Mouse (Mus musculus) urinary bladder, adult 18-20 months (tissue): ENCODE data around the gene Elovl6.

Source experiments
- DNase-seq, 2 experiments: peaks; one replicate each; pipeline ENCODE4 v3.0.0; 2022; ENCODE audit warnings: low spot score in 2 of 2, mixed read lengths in 2 of 2

Gene Elovl6

DNA sequence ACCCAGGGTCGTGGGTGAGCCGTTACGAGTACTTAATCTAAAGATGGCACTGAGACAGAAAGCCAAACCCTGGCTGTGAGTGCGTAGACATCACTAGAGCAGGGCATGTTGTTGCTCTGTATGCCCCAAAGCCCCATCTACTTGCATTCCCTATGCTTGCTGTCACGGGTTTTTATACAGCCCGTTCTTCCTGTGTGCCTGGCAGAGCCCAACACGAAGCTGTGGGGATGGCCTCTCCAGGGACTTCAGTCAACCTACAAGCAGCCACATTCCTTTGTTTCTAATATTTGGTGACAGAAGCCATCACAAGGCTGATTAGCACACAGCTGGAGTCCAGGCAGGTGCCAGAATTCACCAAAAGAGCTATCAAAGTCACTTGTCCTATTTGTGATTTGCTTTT lies 73.3 kb downstream of the Elovl6 start:
- DNase-seq: no peak

DNA sequence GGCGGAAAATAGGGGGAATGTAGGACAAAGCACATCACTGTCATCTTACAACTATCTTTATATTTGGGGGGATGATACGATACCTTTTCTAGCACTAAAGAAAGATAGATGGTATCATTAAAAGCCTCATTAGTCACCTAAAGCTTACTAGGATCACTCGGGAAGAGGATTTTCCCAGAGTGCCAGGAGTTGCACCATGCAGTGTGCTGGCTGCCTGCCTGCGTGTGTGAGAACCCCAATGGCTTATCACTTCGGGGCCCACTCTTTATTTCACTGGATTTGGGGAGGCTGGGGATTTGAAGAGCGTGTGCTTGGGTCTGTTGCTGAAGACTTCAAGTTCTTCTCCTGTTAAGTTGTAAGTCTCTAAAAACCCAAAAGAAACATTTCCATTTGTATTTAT lies 73.8 kb downstream of the Elovl6 start:
- DNase-seq: no peak

DNA sequence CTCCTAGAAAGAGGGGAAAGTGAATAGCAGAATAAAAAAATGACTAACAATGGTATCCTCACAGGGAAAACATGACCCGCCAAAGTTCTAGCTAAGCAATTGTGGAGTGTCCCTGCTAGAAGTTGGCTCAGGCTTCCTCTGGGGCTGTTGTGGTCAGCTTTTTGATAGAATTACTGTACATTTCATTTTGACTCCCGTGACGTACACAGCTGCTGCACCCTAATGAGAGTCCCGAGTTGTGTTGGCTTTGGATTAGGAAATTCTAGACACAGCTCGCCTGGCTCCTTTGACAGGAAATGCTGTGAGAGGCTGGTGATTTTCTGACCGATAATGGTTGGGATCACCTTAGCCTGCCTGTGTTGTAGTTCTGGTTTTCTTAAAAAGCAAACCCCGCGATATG lies 79.5 kb downstream of the Elovl6 start:
- no peak for DNase-seq

DNA sequence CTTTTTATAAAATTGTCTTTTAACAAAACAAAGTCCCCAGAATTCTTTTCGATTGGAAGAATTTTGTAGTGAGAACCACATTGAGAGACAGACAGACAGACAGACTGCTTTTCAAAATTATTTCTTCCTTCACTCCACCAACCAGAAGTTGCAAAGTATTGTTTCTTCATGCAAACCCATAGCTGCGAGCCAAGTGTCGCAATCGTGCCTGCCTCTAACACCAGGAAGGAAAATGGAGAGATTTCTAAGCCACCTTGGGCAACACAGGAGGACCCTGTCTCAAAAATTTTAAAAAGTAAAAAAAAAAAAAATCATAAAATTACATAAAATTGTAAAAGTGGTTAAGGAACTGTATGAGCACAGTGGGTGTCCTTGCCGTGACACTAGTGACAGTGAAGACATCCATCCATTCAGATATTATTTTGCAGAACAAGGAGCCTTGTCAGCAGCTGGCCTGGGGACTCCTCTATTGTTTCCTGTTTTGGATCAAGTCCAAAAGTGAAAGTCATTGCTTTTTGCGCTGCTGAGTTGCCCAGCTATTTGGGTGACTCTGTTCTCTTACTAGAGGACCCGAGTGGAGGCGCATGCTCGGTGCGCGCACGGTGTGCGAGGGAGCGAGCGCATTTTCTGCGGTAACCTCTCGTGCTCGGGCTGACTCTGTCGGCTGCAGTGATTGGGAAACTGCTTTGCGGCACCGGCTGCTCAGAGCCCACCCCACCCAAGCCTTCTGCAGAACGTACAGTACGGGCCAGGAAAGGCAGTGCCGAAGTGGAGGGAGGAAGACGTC lies 80.3 kb downstream of the Elovl6 start:
- DNase-seq: no peak

DNA sequence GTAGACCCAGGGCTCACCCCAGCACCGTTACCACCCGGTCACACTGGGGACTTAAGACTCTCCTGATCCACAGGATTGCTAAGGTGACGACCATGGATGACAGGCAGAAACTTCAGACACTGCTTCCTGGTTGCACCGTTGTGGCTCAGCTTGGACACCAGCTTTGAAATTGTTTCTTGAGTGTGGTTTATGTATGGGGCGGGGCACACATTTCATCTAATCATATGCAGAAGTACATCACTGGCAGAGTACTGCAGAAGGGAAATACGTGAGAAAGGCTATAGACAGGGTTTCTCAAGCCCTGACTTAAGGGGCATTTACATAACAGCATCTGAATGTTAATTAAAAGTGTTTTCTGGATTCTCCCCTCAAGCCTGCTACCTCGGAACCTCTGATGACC lies 81.6 kb downstream of the Elovl6 start:
- DNase-seq: no peak

DNA sequence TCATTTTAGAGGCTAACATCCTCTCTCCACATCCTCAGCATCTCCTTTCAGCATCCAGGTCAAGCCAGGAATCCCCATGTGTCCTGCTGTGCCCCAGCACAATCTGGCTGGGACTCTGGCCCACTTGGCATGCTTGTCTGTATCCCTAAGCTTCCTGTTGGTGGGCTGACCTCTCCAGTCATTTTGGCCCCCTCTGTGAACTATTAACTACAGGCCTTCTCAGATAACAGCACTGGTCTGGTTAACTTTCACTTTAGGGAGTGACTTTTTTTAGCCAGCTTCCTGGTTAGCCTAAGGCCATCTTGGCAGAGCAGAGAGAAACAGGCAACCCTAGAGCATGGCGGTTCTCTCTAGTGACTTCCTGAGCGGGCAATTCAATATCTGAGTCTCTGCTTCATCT lies 82.1 kb downstream of the Elovl6 start:
- no peak for DNase-seq

DNA sequence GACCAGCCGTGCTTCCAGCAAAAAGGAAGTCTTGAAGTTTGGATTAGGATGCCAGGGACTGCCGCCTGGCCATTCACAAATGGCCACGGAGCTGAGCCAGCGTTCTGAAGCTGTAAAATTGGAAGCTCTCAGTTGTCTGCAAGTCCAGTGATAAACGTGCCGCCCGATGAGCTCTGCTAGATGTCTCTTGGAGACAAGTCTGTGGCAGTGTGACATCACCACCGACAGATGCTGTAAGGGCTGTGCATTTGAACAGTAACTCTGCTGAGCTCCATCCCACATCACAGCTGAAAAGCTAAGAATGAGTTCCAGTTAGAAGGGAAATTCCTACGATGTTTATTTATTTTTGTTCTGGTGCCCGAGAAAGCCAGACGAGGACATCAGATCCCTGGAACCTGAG lies 85.3 kb downstream of the Elovl6 start:
- DNase-seq: no peak

DNA sequence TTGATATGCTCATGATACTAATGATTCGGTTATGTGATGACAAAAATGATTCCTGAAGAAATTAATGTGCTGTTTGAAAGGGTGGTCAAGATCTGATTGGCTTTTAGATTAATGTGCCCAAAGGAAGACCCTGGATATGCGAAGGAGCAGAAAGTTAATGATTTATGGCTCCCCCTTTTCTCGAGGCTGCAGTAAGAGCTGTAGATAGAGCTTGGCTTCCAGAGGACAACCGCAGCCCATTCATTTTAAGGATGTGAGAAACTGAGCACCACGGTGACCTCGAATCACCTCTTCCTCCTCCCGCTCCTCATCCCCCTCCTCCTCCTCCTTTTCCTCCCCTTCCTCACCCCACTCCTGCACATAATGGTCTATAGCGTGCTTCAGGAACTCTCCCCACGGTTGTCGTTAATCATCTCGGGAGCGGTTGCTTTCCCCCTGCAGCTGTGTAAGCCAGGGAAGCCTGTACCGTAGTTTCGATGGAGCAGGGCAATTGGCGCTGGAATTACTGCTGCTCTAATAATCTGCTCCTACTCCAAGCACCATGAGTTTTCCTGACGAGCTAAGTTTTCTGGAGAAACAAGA lies 87.1 kb downstream of the Elovl6 start:
- no peak for DNase-seq

DNA sequence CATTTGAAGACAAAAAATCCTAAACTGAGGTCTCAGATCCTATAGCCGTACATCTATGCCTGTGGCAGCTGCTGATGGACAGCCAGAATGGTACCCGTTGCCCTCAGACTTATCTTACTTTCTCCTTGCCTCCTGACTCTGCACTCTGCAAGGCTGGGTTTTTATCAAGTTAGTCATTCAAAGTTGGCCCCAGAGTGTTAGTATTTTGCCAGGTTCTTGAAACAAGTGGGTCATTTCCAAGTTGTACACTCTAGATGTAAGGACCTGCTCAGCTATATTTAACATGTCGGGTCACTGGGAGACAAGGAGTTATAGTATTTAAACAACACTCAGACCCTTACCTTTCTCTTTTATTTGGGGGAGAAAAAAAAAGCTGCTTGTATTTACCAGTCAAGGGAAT lies 88.6 kb downstream of the Elovl6 start:
- DNase-seq: no peak

DNA sequence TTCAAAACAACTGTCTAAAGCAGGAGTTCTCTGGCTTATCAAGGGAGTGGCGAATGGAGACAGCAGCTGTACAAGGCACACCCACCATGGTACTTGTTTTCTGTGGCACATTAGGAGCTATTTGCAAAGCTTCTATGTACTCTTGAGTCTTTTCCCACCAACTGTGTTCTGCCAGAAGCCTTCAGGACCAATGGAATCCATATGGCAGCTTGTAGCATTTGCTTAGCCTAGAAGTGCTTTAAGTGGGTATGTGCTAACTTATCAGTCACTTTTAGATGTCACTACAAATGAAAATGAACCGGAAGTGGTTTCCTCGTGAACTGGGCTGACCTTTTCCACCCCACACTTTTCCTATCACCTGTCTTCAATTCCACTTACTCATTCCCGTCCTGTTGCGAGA lies 89.1 kb downstream of the Elovl6 start:
- DNase-seq: no peak

DNA sequence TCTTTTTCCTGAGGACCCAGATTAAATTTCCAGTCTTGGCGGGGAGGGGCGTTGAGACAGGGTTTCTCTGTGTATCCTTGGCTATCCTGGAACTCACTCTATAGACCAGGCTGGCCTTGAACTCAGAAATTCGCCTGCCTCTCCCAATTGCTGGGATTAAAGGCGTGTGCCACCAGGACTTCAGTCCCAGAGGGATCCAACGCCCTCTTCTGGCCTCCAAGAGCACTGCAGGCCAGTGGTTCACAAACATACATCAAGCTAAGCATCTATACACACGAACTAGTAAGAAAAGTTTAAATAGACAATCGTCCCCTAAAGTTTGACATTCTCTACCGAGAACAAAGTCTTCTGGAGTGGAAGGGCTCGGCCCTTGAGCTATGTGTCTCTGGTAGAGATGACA lies 90.0 kb downstream of the Elovl6 start:
- DNase-seq: no peak

DNA sequence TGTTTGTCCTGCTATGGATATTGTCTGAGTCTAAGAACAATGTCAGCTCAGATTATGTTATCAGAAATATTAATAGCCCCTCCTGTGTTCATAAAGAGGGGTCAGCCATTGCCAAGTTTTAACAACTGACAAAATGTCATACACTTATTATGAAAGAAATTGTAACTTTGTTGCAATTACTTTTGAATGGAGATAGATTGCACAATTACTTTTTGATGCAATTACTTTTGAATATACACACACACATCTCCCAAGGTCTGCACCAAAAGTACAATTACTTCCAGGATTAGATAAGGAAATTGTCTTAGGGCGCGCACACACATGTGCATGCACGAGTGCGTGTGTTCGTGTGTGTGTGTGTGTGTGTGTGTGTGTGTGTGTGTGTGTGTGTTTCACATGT lies 90.5 kb downstream of the Elovl6 start:
- no peak for DNase-seq

DNA sequence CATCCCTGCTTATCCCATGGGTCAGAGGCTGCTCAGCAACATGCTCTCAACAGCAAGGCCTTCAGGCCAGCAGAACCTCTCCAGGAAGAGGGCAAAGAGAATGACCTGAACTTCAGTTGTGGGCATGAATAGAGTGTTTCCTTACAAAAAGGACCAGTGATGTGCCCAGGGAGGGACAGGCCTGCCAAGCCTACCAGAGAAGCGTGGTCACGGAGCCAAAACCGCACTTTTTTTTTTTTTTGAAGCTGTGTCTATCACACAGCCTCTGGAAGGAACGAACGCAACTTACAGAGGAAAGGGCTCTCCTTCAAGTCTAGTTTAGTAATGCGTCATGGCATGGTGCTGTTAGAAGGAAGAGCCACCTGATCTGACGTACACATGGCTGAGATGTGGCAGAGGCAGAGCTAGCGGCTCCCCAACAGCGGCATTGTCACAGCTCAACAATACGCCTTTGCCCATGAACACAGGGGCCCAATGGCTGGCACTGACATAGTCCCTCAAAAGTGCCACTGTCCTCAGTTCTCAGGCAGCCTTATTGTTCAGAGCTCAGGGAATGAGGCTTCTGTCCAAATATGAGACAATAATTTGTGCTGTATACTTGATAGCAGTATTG lies 92.1 kb downstream of the Elovl6 start:
- no peak for DNase-seq

DNA sequence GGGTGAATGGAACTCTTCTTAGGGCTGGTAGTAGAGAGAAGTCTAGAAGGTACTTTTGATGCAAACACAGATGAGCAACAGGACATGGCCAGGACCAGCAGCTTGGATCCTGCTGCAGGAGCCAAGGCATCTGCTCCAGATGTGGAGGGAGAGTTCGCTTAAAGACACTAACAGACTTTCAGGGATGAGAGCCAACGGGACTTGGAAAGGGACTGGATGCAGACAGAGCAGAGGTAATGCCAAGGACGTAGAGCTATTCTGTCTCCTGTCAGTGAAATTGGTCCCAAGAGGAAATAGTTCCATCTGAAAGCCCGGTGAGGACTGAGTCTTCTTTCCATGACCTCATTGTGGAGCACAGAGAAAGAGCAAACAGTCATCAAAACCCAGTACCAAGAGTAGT lies 95.1 kb downstream of the Elovl6 start:
- DNase-seq: no peak

DNA sequence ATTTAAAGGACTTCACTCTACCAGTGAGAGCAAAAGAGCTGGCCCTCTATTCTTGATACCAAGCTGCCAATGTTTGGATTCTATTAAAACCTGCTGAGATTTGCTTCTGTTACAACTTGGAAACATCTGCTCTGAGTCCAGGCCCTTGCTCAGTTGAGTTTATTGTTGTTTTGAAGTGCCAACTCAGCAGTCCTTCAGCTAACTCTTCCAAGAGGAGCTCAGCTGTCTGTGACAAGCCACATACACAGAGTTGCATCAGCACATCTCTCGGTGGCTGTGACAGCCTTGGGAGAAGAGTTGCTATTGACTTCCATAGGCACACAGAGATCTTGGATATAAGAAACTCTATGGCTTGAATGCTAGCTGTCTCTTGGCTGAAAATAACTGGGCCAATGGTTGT lies 98.9 kb downstream of the Elovl6 start:
- no peak for DNase-seq

DNA sequence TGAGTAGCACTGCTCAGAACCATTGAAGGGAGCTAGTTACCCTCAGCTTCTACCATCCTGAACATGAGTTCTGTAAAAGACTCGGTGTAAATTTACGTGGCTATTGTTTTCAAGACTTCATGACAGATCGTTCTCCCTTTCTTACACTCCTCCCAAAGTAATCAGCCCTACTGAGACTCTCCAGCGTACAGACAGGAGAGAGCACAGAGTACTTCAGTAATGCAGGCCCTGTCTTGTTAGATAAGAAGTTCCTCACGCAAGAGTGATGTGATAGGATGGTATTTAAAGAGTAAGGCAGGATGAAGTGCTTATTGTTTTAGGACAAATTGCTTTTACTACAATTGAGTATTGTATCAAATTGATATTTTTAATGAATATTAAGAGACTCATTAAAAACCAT lies 99.7 kb downstream of the Elovl6 start:
- DNase-seq: no peak

DNA sequence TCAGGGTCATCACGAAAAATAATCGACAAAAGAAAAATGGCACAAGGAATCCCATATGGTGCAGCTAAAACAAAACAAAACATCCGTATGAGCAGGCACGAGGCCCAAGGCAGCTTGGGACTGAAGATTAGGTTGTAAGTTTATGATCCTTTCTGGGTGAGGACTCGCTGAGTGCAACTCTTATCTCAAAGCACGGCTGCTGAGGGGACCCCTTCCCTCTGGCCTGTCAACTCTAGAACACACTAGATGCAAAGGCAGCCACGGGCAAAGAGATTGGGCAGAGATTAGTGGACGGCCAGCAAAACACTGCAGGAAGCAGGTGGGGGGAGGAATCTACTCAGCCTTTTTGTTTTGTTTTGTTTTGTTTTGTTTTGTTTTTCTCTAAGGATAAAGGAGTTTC lies 101.4 kb downstream of the Elovl6 start:
- no peak for DNase-seq

DNA sequence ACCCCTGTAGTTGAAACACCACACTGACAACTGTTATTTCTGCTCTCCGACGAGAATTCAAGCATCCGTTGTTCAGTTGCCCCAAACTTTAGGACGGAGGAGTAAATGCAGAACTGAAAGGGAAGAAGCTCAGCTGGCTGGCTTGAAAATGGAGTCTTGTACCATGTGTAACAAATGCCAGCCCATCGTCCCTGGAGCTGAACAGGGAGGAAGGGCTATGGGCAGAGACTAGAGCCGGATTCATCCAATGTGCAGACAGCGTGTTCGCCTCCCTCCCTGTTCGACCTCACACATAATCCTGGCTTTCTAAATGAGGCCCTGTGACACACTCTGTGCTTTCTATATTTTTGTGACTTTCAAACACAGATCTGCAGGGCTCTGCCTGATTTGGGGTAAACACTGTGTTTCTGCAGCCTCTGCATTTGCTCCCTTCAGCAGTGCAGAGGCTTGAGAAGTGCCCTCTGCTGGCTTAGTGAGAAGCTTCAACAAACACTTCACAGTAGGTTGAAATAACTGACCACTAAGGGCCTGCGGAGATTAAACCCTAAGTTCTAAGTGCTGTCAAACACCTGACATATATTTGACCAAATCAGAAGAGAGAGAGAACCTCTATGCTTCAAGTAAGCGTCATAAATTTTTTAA lies 102.2 kb downstream of the Elovl6 start:
- DNase-seq: no peak

DNA sequence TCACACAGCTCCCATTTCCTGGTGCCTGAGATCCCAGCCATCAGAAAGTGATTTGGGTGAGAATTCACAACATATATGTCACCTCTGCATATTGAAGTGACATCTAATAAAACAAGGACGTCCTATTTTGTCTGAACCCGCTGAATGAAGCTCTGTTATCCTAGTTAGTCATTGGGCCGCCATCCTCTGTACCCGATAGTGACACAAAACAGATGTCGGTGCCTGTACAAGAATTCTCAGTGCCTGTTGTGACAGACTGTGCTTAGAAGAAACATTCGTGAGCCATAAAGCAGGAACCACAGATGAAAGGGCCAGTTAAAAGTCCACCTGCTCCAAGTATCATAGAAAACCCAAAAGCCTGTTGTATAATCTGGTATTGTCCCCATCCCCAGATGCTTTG lies 105.3 kb downstream of the Elovl6 start:
- DNase-seq: no peak

DNA sequence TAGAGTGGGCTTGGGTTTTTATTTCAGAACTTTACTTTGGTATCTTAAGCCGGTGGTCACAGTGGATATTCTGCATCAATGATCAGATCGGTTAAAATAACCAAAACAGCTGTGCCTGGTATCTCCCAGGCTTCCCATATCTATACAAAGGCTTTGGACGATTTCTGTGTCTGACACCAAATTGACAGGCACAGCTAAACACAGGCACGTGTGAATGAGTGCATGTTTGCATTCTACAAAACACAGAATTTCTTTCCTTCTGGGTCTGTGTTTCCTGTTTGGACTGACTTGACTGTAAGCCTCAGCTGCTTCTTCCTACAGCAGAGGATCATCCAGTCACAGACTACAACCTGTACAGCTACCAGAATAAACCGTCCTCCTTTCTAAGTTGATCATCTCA lies 107.5 kb downstream of the Elovl6 start:
- no peak for DNase-seq

DNA sequence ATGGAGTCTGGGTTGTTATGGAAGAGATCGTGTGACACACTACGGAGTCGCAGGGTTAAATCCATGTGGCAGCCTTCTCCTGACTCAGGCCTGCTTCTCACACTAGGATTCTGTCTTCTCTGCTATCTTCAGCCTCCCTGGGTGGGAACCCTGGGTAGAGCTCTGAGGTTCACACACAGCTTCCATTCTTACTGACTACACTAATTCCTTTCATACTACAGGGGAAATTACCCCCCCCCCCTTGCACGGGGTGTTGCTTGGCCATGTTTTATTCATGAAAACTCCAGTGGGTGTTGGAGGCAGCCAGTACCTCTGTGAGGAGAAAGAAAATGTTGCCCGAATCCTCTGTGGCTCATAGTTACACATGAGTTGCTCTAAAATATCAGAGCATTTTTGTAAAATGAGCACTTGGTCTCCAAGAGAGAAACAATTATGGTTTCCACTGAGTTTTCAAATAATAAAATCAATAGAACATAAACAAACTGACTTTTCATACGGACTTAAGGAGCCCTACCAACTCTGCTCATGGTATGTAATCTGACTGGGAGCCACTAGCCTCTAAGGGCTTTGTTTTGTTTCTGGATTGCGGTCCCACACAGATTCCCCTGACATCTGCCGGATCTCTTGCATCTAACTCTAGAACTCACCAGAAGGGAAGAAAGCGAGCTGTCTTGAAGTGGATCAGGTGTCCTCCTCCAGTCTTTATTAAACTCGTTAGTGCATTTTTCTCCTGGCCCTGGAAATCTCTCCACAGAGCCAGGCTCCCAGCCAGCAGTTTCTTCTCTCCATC lies 108.3 kb downstream of the Elovl6 start:
- DNase-seq: no peak

DNA sequence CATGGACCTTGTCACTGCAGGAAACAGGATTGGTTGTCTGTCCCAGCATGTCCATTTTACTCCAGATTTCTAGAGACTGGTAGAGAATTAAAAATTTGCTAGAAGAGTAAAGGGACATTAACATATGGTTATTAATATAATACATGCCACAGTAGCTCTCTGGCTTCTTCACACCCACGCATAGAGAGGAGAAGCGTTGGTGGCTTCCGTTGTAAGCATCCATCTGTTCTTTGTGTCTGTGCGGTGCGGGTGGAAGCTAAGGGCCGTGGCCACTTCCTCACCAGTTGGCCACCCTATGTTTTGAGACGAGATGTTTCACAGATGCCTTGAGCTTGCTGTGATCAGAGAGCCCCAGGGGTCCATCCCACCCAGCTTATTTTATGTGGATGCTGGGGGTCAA lies 109.5 kb downstream of the Elovl6 start:
- DNase-seq: no peak
